Mouse (Mus musculus) G1E (cell line): ENCODE data around the gene Zfp282. TPM values are rescaled to one million over a fixed set of nuclear protein-coding genes. Genes with fewer than 3 reads are reported as not detected.
"Not testable (repeated sequence)": the region's sequence is repeated elsewhere in the genome, so short reads cannot be mapped to it uniquely, and the experiment has no call there.

ENCODE experiments used
- ATAC-seq: 2 replicates; pipeline ENCODE4 v1.8.0; 2016; ENCODE audit warnings: mild to moderate bottlenecking; ENCODE audit not compliant: insufficient number of reproducible peaks, poor library complexity, low FRiP score, severe bottlenecking; ENCODE audit errors: extremely low read depth
- DNase-seq: peaks from one replicate; pipeline ENCODE4 v3.0.0; 2012; ENCODE audit warnings: low spot score
- H3K27me3 ChIP-seq: 2 replicates; pipeline ENCODE4 v1.6.1; 2012; ENCODE audit warnings: mild to moderate bottlenecking, low read length, inconsistent platforms; ENCODE audit not compliant: insufficient read depth
- H3K36me3 ChIP-seq: replicated peaks from 2 replicates; pipeline ENCODE3; 2012; ENCODE audit warnings: mild to moderate bottlenecking, inconsistent platforms
- H3K4me1 ChIP-seq: 2 replicates; pipeline ENCODE4 v1.6.1; 2012; ENCODE audit warnings: low read depth, low read length, inconsistent platforms, mixed read lengths; ENCODE audit not compliant: insufficient read depth
- H3K4me3 ChIP-seq: 2 replicates; pipeline ENCODE4 v1.5.1; 2012; ENCODE audit warnings: low read depth, mild to moderate bottlenecking, inconsistent platforms, low read length, moderate library complexity, mixed read lengths
- H3K9me3 ChIP-seq: replicated peaks from 2 replicates; pipeline ENCODE4 v1.6.1; 2012; ENCODE audit warnings: inconsistent platforms
- CTCF ChIP-seq: IDR thresholded peaks from 2 replicates; pipeline ENCODE4 v1.5.1; 2012; ENCODE audit warnings: low read depth, low read length, inconsistent platforms, mixed read lengths
- GATA1 ChIP-seq: IDR thresholded peaks from 2 replicates; pipeline ENCODE4 v1.6.1; 2012; ENCODE audit warnings: borderline replicate concordance, low read length, inconsistent platforms, mixed read lengths
- GATA2 ChIP-seq: IDR thresholded peaks from 2 replicates; pipeline ENCODE4 v1.6.1; 2012; ENCODE audit warnings: low read depth, low read length, inconsistent platforms, borderline replicate concordance
- POLR2AphosphoS5 ChIP-seq: IDR thresholded peaks from 2 replicates; pipeline ENCODE4 v1.6.1; 2012; ENCODE audit warnings: low read depth, low read length, inconsistent platforms; ENCODE audit not compliant: insufficient replicate concordance
- TAL1 ChIP-seq: conservative IDR thresholded peaks from 2 replicates; pipeline ENCODE4 v1.6.1; 2012; ENCODE audit warnings: low read depth, low read length, inconsistent platforms, mixed read lengths
- polyA plus RNA-seq: library from polyadenylated mRNA; stranded (reverse); fragments of >175 nt; gene quantifications from 2 replicates; pipeline ENCODE4 v1.2.3, GENCODE M21; 2012
- total RNA-seq, 2 experiments: library from RNA; stranded (forward) in 1 of 2; stranded (reverse) in 1 of 2; fragments of 200-1000 nt in 1 of 2; fragments of >200 nt in 1 of 2; fragmentation: Nextera tagmentation in 1 of 2; gene quantifications; 2 replicates each; pipeline ENCODE4 v1.2.3; 2014 to 2017

The Zfp282 gene
- total and polyA plus RNA-seq, 3 experiments, result 13.3 to 24.6 (median 14.3) TPM

DNA sequence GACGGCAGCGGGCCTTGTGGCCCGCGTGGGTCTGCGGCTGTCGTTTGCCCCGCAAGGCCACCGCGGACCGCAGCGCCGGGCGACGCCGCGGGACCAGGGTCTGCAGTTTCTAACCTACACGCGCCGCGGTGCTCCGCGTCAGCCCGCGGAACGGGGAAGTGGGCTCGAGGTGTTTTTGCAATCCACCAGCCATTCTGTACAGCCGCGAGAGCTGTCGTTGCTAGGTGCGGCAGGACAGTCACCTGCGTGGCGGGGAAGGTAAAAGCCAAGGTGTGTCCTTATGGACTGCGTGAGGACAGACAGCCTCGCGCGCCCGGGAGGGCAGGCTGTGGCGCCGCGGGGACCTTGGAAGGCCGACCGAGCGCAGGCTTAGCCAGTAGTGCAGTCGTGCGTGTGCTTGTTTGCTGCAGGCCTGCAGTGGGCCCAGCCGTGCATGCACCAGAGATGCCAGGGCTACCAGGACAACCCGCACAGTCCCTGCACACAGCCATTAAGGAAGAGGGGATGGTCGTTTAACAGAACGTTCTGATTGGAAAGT, 41.0 kb upstream of the Zfp282 start:
- Histone ChIP-seq H3K36me3 (peaks cover 16% of the 10 kb centered on the region), H3K4me3 (peak overlapping the region; percentile 99), H3K9me3 (no peaks in the 10 kb centered on the region), H3K27me3 (no peaks in the 10 kb centered on the region), H3K4me1 (peaks cover 48% of the 10 kb centered on the region)
- TF ChIP-seq TAL1 (no peak), GATA2 (no peak), GATA1 (no peak)
- DNase-seq (peak; percentile 41), ATAC-seq (no peak)

DNA sequence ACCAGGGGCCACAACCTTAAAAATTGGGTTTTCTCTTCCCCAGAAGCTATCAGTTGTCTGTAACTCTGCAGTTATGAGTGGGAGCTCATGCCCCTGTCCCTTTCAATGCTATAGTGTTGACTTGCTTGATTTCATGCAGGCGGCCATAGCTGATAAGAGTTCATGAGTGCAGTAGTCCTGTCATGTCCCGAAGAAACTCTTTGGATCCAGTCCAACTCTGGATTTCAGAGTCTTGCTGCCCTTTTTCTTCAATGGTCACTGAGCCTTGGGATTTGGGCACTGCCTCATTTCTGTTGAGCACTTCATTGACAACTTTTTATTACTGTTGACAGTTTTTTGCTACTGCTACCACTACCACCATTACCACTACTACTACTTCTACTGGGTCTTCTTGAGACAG, 39.4 kb upstream of the Zfp282 start:
- Histone ChIP-seq H3K27me3 (no peaks in the 10 kb centered on the region), H3K36me3 (peaks cover 26% of the 10 kb centered on the region), H3K9me3 (no peaks in the 10 kb centered on the region), H3K4me1 (peaks cover 53% of the 10 kb centered on the region), H3K4me3 (no peak overlapping the region)
- DNase-seq (no peak), ATAC-seq (no peak)
- TF ChIP-seq POLR2AphosphoS5, result no peak
- no peak for TF ChIP-seq GATA2
- TF ChIP-seq CTCF, result no peak
- no peak for TF ChIP-seq TAL1
- TF ChIP-seq GATA1, result no peak

DNA sequence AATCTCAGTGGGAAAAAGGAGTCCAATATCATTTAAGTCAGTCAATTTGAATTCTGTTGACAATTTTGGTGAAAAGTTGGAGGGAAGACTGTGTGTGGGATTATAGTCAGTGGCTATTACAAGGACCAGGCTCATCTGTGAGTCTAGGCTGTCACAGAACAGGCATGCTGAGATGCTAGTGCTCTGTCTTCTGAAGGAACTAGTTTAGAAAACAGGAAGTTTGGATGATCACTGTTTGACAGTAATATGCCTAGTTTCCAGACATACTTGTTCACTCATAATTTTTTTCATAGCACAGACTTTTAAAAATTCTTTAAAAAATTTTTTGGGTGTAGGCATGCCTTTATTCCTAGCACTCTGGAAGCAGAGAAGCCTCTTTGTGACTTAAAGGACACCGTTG, 35.9 kb upstream of the Zfp282 start:
- DNase-seq, result no peak
- no peaks in the 10 kb centered on the region for H3K9me3 ChIP-seq
- H3K4me3 ChIP-seq, result no peak overlapping the region
- no peak for ATAC-seq
- no peak for TF ChIP-seq CTCF
- no peak for TF ChIP-seq TAL1
- TF ChIP-seq GATA1, result no peak
- no peak for TF ChIP-seq GATA2
- no peak for TF ChIP-seq POLR2AphosphoS5
- no peaks in the 10 kb centered on the region for H3K27me3 ChIP-seq
- H3K36me3 ChIP-seq, result peaks cover 49% of the 10 kb centered on the region
- H3K4me1 ChIP-seq, result peaks cover 46% of the 10 kb centered on the region

GRCm38 (mm10) chr6:47841831-47842230, 35.2 kb upstream of the Zfp282 start:
- ATAC-seq, result no peak
- no peak overlapping the region for H3K4me3 ChIP-seq
- DNase-seq, result no peak
- H3K9me3 ChIP-seq, result no peaks in the 10 kb centered on the region
- H3K27me3 ChIP-seq, result no peaks in the 10 kb centered on the region
- no peak for TF ChIP-seq GATA2
- no peak for TF ChIP-seq CTCF
- TF ChIP-seq GATA1, result no peak
- no peak for TF ChIP-seq TAL1
- no peak for TF ChIP-seq POLR2AphosphoS5
- peaks cover 56% of the 10 kb centered on the region for H3K36me3 ChIP-seq
- peaks cover 41% of the 10 kb centered on the region for H3K4me1 ChIP-seq

GRCm38 (mm10) chr6:47842337-47842736, 34.7 kb upstream of the Zfp282 start:
- DNase-seq (no peak), ATAC-seq (no peak)
- H3K9me3 ChIP-seq, result no peaks in the 10 kb centered on the region
- TF ChIP-seq CTCF (no peak), TAL1 (no peak), POLR2AphosphoS5 (no peak), GATA1 (no peak), GATA2 (no peak)
- no peaks in the 10 kb centered on the region for H3K27me3 ChIP-seq
- no peak overlapping the region for H3K4me3 ChIP-seq
- peaks cover 60% of the 10 kb centered on the region for H3K36me3 ChIP-seq
- H3K4me1 ChIP-seq, result peaks cover 38% of the 10 kb centered on the region

DNA sequence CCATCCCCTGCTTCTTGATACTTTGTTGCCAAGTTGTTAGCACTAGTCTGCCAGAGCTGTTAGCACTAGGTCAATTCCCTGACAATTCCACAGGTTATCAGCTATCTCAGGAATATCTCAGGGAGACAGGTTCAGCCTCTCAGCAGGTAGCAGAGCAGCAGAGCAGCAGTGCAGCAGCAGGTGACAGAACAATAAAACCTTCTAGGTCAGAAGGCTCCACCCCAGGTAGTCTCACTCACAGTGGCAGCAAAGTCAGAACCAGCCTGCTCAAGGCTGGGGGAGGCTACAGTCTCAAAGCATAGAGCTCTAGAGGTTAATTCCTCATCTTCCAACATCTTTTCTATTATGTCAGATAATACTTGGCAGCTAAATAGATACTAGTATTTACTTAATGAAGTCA, 31.2 kb upstream of the Zfp282 start:
- Histone ChIP-seq H3K36me3 (peaks cover 48% of the 10 kb centered on the region), H3K4me1 (peaks cover 10% of the 10 kb centered on the region), H3K27me3 (no peaks in the 10 kb centered on the region), H3K4me3 (no peak overlapping the region), H3K9me3 (no peaks in the 10 kb centered on the region)
- DNase-seq, result no peak
- TF ChIP-seq POLR2AphosphoS5 (no peak), TAL1 (no peak), GATA1 (no peak), CTCF (no peak), GATA2 (no peak)
- no peak for ATAC-seq

GRCm38 (mm10) chr6:47857241-47857640, 19.8 kb upstream of the Zfp282 start:
- H3K9me3 ChIP-seq, result no peaks in the 10 kb centered on the region
- H3K4me3 ChIP-seq, result no peak overlapping the region
- H3K36me3 ChIP-seq, result peaks cover 41% of the 10 kb centered on the region
- DNase-seq (no peak), ATAC-seq (no peak)
- no peaks in the 10 kb centered on the region for H3K4me1 ChIP-seq
- TF ChIP-seq GATA2, result no peak
- no peak for TF ChIP-seq POLR2AphosphoS5
- no peak for TF ChIP-seq TAL1
- no peak for TF ChIP-seq GATA1
- no peak for TF ChIP-seq CTCF
- no peaks in the 10 kb centered on the region for H3K27me3 ChIP-seq

DNA sequence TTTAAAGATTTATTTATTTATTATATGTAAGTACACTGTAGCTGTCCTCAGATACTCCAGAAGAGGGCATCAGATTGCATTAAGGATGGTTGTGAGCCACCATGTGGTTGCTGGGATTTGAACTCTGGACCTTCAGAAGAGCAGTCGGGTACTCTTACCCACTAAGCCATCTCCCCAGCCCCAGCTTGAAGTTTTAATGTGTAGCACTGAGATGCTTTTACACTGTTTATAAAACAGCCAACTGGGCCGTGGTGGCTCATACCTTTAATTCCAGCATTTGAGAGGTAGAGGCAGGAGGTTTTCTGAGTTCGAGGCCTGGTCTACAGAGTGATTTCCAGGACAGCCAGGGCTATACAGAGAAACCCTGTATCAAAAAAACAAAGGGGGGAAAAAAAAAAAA, 19.3 kb upstream of the Zfp282 start:
- not testable (repeated sequence) for H3K4me3 ChIP-seq, H3K4me1 ChIP-seq, DNase-seq, H3K9me3 ChIP-seq, ATAC-seq, H3K27me3 ChIP-seq
- peaks cover 46% of the 10 kb centered on the region for H3K36me3 ChIP-seq
